Mouse (Mus musculus): ENCODE data around the gene Calhm5.

DNA sequence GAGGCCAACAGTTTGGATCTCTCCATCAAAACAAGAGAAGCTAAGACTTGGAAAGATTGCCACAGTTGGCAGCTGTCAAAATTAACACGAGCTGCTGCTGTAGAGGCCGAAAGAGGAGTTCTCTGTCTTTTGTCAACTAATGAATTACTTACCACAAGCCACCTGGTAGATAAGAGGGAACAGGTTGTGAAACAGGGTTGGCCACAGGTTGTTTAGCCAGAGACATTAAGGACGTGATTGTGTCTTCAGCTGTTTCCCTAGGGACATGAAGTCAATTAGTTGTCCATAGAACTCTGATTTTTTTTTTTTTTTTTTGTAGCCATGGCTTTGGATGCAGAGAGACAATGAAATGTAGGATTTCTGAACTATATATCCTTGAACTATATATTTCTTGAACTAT, 20.8 kb upstream of the Calhm5 start:
- no peak for TF ChIP-seq CTCF (IDR thresholded peaks at IDR 0.05; ENCODE audit: low read depth)
- no peak for TF ChIP-seq EP300 (optimal IDR thresholded peaks at IDR 0.05)

Measured in stomach, postnatal 0 days (tissue).